Mouse (Mus musculus): ENCODE measurements around the gene Emp1. TPM values are rescaled to one million over a fixed set of nuclear protein-coding genes. Genes with fewer than 3 reads are reported as not detected.

Emp1 gene
- polyA plus RNA-seq, 1 experiment from 2014 or later: 49.4 TPM

DNA sequence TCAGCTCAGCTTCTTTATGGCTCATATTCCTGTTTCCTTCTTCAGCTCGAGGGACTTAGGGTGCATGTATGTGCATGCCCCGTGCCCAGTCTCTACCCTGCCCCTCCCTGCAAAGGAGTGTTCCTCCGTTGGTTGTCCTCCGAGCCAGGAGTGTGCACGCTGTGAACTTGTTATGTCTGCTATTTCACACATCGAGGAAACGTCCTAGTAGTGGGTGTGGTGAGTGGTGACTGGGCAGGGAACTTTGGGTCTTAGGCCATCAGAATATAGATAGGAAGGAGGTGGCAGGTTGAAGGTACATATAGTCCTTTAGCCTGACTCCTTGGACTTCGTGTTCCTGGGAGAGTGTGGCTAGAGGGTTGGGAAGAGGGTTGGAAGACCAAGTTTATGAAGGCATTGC, 26.4 kb downstream of the Emp1 start:
- 58% methylated on average over 8 of the region's 8 CpGs for WGBS
- no peaks in the 10 kb centered on the region for H3K27me3 ChIP-seq (replicated peaks)
- peaks cover 6% of the 10 kb centered on the region for H3K4me1 ChIP-seq (replicated peaks)
- H3K4me3 ChIP-seq (replicated peaks): no peak overlapping the region
- no peaks in the 10 kb centered on the region for H3K9me3 ChIP-seq
- H3K27ac ChIP-seq: peak overlapping the region; percentile 39
- no peak overlapping the region for H3K4me2 ChIP-seq (replicated peaks)
- no peak overlapping the region for H3K9ac ChIP-seq
- peak; percentile 60 for ATAC-seq
- no peaks in the 10 kb centered on the region for H3K36me3 ChIP-seq

DNA sequence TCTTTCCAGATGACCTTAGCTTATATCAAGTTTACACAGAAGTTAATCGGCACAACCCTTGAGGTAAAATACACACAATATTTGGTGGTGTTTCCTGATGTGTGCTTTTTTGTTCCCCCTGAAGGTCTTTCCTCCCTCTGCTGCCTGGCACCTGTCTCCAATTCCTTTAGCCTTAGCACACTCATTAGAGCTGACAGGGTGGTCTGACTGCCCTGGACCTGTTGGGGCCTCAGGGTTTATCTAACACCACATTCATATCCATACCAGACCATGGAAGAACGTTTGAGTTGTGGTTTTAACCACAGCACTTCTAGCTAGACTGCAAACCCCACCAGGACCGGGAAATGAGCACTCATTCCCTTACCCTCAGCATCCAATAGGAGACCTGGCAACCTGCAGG, 28.1 kb downstream of the Emp1 start:
- H3K4me3 ChIP-seq (replicated peaks): no peak overlapping the region
- peaks cover 6% of the 10 kb centered on the region for H3K4me1 ChIP-seq (replicated peaks)
- no peaks in the 10 kb centered on the region for H3K36me3 ChIP-seq
- no peak for ATAC-seq
- H3K9ac ChIP-seq: no peak overlapping the region
- H3K4me2 ChIP-seq (replicated peaks): no peak overlapping the region
- no peaks in the 10 kb centered on the region for H3K9me3 ChIP-seq
- WGBS: 56% methylated on average over 3 of the region's 3 CpGs
- no peak overlapping the region for H3K27ac ChIP-seq
- no peaks in the 10 kb centered on the region for H3K27me3 ChIP-seq (replicated peaks)

DNA sequence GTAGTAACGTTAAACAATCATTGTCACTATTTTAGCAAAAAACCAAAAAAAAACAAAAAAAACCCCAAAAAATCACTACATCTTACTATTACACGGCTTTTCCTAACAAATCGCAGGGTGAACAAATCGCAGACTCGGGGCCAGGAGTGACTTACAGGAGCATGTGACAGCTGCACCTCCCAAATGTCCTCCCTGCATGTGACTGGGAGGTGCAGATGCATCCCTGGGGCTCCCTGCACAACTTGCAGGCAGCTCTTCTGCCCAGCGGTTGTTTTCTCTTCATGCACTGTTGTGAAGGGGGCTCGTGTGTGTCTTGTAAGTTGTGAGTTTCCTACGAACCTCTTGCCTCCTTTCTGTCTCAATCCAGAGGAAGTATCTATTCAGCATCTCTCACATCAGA, 33.0 kb downstream of the Emp1 start:
- Histone ChIP-seq H3K27ac (no peak overlapping the region), H3K4me1 (replicated peaks) (no peaks in the 10 kb centered on the region), H3K36me3 (no peaks in the 10 kb centered on the region), H3K9me3 (no peaks in the 10 kb centered on the region), H3K27me3 (replicated peaks) (no peaks in the 10 kb centered on the region), H3K4me2 (replicated peaks) (no peak overlapping the region), H3K4me3 (replicated peaks) (no peak overlapping the region), H3K9ac (no peak overlapping the region)
- WGBS: 82% methylated on average over 8 of the region's 8 CpGs
- ATAC-seq: no peak

DNA sequence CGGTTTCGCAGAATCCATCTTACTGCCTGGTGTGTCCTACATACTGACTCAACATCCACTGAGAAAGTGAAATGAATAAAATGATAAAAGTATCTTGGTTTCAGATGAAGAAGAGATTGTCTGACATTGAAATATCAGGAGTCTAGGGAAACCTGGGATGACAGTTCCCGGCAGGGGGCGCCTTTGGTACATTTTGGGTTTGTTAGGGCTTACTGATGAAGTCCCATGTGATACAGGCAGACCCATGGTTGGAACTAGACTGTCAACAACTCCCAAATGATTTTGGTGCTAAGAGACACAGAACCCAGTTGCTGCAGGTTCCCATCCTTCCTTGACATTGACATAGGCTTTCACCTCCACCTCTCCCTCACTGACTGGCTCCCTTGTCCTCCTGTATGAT, 34.7 kb downstream of the Emp1 start:
- H3K4me1 ChIP-seq (replicated peaks): no peaks in the 10 kb centered on the region
- ATAC-seq: no peak
- H3K36me3 ChIP-seq: no peaks in the 10 kb centered on the region
- H3K27ac ChIP-seq: no peak overlapping the region
- H3K27me3 ChIP-seq (replicated peaks): no peaks in the 10 kb centered on the region
- no peak overlapping the region for H3K9ac ChIP-seq
- H3K4me2 ChIP-seq (replicated peaks): no peak overlapping the region
- WGBS: 82% methylated on average over 4 of the region's 4 CpGs
- no peaks in the 10 kb centered on the region for H3K9me3 ChIP-seq
- H3K4me3 ChIP-seq (replicated peaks): no peak overlapping the region

DNA sequence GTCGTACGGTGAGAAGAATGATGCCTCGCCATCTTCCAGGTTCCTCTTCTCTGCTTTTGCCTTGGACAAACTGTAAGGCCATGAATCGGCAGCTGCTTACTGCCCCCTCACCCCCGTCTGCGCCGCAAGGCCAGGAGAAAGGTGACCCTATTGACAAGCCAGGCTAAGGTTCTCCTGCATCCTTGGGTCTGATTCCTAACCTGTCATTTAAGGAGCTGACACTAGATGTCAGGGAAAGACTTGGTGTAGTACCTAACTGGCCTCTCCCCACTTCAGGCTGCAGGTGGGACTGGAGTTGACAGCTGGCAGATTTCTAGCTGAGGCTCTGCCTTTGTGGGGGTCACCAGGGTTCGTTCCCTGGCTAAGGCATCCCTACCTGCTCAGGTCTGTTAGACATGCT, 35.4 kb downstream of the Emp1 start:
- no peak overlapping the region for H3K9ac ChIP-seq
- ATAC-seq: no peak
- H3K4me1 ChIP-seq (replicated peaks): no peaks in the 10 kb centered on the region
- no peaks in the 10 kb centered on the region for H3K9me3 ChIP-seq
- H3K36me3 ChIP-seq: no peaks in the 10 kb centered on the region
- no peak overlapping the region for H3K27ac ChIP-seq
- no peaks in the 10 kb centered on the region for H3K27me3 ChIP-seq (replicated peaks)
- WGBS: 88% methylated on average over 8 of the region's 8 CpGs
- H3K4me3 ChIP-seq (replicated peaks): no peak overlapping the region
- no peak overlapping the region for H3K4me2 ChIP-seq (replicated peaks)

DNA sequence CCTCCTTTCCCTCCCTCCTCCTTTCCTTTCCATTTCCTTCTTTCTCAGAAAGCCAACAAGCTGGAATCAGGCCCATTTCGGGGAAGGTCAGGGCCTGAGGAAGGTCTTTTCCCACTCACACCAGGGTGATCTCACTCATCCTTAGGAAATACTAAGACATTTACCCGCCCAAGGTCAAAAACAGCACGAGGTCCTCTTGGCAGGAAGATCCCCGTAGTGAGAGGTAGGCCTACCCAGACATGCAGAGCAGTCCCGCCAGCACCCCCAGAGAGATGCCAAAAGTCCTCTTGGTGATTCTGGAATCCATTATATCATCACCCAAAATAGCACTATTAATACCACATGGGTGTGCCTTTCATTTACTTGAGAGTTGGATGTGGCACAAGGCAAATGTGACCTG, 36.5 kb downstream of the Emp1 start:
- no peak overlapping the region for H3K9ac ChIP-seq
- no peak overlapping the region for H3K4me3 ChIP-seq (replicated peaks)
- no peaks in the 10 kb centered on the region for H3K9me3 ChIP-seq
- no peak overlapping the region for H3K4me2 ChIP-seq (replicated peaks)
- ATAC-seq: no peak
- no peak overlapping the region for H3K27ac ChIP-seq
- 66% methylated on average over 5 of the region's 5 CpGs for WGBS
- H3K36me3 ChIP-seq: no peaks in the 10 kb centered on the region
- H3K4me1 ChIP-seq (replicated peaks): no peaks in the 10 kb centered on the region
- no peaks in the 10 kb centered on the region for H3K27me3 ChIP-seq (replicated peaks)

DNA sequence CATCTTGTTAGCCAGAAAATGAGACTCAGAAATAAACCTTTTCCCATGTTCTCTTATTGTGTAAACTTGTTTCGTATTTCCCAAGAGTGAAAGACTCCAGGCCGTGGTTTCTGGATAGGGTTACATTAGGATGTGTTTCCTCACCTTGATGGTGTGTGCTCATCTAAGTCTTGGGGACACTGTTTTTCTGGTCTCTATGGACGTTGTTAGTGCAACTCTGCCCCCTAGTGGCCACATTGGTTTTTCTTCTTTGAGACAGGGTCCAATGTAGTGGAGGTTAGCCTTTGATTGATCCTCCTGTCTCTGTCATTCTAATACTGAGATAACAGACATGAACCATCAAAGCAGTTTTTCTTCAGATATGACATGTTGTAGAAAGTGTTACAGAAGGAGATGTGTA, 38.0 kb downstream of the Emp1 start:
- WGBS: 44% methylated on average over 3 of the region's 3 CpGs
- Histone ChIP-seq H3K4me1 (replicated peaks) (no peaks in the 10 kb centered on the region), H3K4me3 (replicated peaks) (no peak overlapping the region), H3K9ac (no peak overlapping the region), H3K27ac (no peak overlapping the region), H3K36me3 (no peaks in the 10 kb centered on the region), H3K27me3 (replicated peaks) (no peaks in the 10 kb centered on the region), H3K4me2 (replicated peaks) (no peak overlapping the region), H3K9me3 (no peaks in the 10 kb centered on the region)
- ATAC-seq: peak; percentile 65

DNA sequence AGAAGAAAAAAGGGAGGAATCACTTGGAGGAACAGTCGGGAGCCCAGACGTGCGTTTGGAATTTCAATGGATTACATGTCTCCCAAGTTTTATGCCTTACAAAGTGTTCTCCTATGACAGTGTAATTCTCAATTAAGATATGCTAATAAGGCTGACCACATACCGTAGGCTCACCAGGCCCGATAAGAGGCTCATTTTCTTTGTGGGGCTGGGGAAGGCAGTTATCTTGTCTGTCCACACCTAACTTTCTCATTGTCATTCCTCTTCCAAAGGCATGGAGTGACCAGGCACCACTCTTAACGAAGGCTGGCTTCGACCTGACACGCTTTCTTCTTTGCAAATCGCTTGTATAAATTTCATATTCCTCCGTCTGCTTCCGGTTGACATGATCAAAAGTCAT, 42.7 kb downstream of the Emp1 start:
- Histone ChIP-seq H3K4me3 (replicated peaks) (no peak overlapping the region), H3K4me2 (replicated peaks) (no peak overlapping the region), H3K27me3 (replicated peaks) (no peaks in the 10 kb centered on the region), H3K4me1 (replicated peaks) (no peaks in the 10 kb centered on the region), H3K9me3 (no peaks in the 10 kb centered on the region), H3K9ac (no peak overlapping the region), H3K36me3 (no peaks in the 10 kb centered on the region), H3K27ac (no peak overlapping the region)
- WGBS: 89% methylated on average over 11 of the region's 11 CpGs
- ATAC-seq: no peak

DNA sequence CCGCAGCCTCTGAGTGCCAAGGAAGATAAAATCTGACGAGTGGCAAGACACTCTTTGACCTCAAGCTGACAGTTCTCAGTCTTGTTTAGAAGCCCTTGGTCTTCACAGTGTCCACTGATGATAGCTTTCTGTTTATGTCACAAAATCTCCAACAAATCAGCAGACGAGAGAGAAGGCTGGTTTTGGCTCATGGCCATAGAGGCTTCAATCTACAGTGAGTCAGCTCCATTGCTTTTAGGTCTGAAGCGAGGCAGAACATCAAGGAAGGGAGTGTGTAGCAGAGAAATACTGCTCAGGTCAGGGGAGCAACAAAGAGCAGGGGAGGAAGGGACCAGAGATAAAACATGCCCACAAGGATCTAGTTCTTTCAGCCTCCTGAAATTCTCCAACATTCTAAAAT, 45.0 kb downstream of the Emp1 start:
- no peak overlapping the region for H3K4me2 ChIP-seq (replicated peaks)
- no peaks in the 10 kb centered on the region for H3K27me3 ChIP-seq (replicated peaks)
- no peak overlapping the region for H3K9ac ChIP-seq
- no peak for ATAC-seq
- no peaks in the 10 kb centered on the region for H3K4me1 ChIP-seq (replicated peaks)
- no peaks in the 10 kb centered on the region for H3K36me3 ChIP-seq
- no peak overlapping the region for H3K4me3 ChIP-seq (replicated peaks)
- 41% methylated on average over 4 of the region's 4 CpGs for WGBS
- no peaks in the 10 kb centered on the region for H3K9me3 ChIP-seq
- no peak overlapping the region for H3K27ac ChIP-seq

DNA sequence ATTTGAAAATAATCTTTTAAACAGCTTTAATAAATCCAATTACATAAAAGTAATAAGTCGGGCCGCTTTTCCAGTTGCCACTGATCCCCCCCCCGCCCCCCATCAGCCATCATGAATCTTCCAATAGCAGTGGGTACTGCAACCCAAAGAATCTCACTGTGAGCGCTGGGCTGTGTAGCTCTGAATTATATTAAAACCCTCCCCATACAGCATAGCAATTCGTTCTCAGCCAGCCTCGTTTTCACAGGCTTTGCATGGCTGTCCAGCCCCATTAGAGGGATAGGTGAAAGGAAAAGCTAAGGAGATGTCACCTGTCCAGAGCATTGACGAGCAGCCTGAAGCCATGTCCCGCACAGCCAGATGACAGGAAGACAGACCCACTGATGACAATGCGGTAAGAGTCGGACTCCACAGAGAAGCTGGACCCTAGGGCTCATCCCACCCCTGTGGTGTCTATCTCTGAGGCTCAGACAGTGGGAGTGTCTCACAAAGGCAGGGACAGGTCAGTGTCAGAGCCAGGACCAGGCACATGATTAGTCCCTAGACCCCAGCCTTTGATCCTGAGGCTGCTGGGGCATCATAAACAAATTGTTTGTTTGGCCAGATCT, 49.5 kb downstream of the Emp1 start:
- H3K9me3 ChIP-seq: no peaks in the 10 kb centered on the region
- no peak overlapping the region for H3K4me3 ChIP-seq (replicated peaks)
- WGBS: 86% methylated on average over 10 of the region's 10 CpGs
- H3K27ac ChIP-seq: no peak overlapping the region
- ATAC-seq: no peak
- no peaks in the 10 kb centered on the region for H3K4me1 ChIP-seq (replicated peaks)
- H3K27me3 ChIP-seq (replicated peaks): no peaks in the 10 kb centered on the region
- no peak overlapping the region for H3K9ac ChIP-seq
- H3K36me3 ChIP-seq: no peaks in the 10 kb centered on the region
- H3K4me2 ChIP-seq (replicated peaks): no peak overlapping the region

DNA sequence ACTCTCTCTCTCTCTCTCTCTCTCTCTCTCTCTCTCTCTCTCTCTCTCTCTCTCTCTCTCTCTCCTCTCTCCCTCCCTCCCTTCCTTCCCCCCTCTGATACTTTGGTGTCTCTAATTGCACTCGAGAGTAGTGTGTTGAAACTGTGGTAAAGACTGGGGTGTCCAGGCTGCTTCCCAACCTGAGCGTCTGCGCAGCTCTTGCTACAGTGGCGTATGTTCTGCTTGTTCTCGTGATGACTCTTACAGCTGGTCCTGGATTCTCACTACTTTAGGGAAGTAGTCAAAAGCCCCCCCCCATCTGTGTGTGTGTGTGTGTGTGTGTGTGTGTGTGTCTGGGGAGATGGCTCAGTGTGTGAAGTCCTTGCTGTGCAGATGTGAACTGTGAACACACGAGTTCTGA, 50.3 kb downstream of the Emp1 start:
- no peak for ATAC-seq
- Histone ChIP-seq H3K36me3 (no peaks in the 10 kb centered on the region), H3K27ac (no peak overlapping the region), H3K4me2 (replicated peaks) (no peak overlapping the region), H3K9me3 (no peaks in the 10 kb centered on the region), H3K9ac (no peak overlapping the region), H3K27me3 (replicated peaks) (no peaks in the 10 kb centered on the region), H3K4me1 (replicated peaks) (no peaks in the 10 kb centered on the region), H3K4me3 (replicated peaks) (no peak overlapping the region)
- WGBS: 72% methylated on average over 6 of the region's 6 CpGs

DNA sequence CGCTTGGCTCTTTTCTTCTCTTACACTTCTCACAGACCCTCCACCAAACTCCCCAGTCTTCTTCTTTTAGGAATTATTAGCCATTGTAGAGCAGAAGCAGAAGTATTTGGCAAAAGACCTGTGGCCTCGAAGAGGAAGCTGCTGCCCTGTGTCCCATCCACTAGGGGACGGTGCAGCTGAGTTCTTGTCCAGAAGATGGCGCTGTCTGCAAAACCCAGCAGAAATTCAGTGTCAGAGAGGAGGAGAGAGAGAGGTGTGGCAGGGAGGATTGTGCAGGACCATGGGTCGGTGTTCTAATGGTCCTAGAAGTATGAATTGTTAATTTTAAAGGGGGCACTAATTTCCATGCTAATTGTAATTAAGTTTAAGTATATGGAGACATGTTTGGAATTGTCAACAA, 55.1 kb downstream of the Emp1 start:
- H3K4me2 ChIP-seq (replicated peaks): no peak overlapping the region
- H3K27ac ChIP-seq: no peak overlapping the region
- H3K36me3 ChIP-seq: no peaks in the 10 kb centered on the region
- no peaks in the 10 kb centered on the region for H3K9me3 ChIP-seq
- no peak overlapping the region for H3K4me3 ChIP-seq (replicated peaks)
- H3K4me1 ChIP-seq (replicated peaks): no peaks in the 10 kb centered on the region
- 31% methylated on average over 5 of the region's 5 CpGs for WGBS
- H3K9ac ChIP-seq: no peak overlapping the region
- no peaks in the 10 kb centered on the region for H3K27me3 ChIP-seq (replicated peaks)
- ATAC-seq: no peak

DNA sequence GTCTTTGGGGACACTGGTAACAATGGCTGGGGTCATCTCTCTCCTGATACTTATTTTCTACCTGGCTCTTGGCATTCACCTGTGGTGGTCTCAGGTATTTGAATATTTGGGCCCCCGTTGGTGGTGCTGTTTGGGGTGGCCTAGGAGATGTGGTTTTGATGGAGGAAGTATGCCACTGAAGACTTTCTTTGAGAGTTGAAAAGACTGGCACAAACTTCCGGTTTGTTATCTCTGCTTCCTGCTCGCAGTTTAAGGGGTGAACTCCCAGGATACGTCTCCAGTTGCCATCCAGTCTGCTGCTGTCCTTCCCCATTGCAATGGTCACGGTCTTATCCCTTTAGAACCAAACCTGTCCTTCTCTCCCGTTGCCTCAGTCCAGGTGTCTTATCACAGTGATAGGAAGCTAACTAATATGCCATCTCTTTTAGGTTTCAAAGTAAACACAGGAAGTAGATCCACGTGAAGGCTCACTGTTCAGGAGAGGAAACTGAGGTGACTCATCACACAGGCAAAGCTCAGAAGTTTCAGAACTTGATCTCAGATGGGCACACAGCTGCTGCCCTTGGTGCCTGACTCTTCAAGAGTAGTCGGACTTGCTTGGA, 56.0 kb downstream of the Emp1 start:
- no peak overlapping the region for H3K4me2 ChIP-seq (replicated peaks)
- no peaks in the 10 kb centered on the region for H3K4me1 ChIP-seq (replicated peaks)
- H3K4me3 ChIP-seq (replicated peaks): no peak overlapping the region
- ATAC-seq: no peak
- H3K27me3 ChIP-seq (replicated peaks): no peaks in the 10 kb centered on the region
- 69% methylated on average over 8 of the region's 8 CpGs for WGBS
- H3K9me3 ChIP-seq: no peaks in the 10 kb centered on the region
- no peak overlapping the region for H3K27ac ChIP-seq
- no peak overlapping the region for H3K9ac ChIP-seq
- H3K36me3 ChIP-seq: no peaks in the 10 kb centered on the region
